Mouse (Mus musculus): ENCODE measurements around the gene Mapk1ip1l. TPM values are rescaled to one million over a fixed set of nuclear protein-coding genes. Genes with fewer than 3 reads are reported as not detected.

Gene Mapk1ip1l
- total RNA-seq (2014; fragmentation: Nextera tagmentation) (82.4 and 115 TPM in 2 replicates), total RNA-seq (2017) (46.1 and 59.3 TPM in 2 replicates)

GRCm38 (mm10) chr14:47297785-47298407 lies at the start of gene Mapk1ip1l:
Mapk1ip1l (plus strand) TSS chr14:47298266.
- peak; percentile 89 for ATAC-seq (replicated peaks; ENCODE audit: low FRiP score, low TSS enrichment, poor library complexity, severe bottlenecking)

- ATAC-seq (replicated peaks; ENCODE audit: low FRiP score, low TSS enrichment, poor library complexity, severe bottlenecking), result no peak
Measured at GRCm38 (mm10) chr14:47249839-47250238, 48.2 kb upstream of the Mapk1ip1l start.

DNA sequence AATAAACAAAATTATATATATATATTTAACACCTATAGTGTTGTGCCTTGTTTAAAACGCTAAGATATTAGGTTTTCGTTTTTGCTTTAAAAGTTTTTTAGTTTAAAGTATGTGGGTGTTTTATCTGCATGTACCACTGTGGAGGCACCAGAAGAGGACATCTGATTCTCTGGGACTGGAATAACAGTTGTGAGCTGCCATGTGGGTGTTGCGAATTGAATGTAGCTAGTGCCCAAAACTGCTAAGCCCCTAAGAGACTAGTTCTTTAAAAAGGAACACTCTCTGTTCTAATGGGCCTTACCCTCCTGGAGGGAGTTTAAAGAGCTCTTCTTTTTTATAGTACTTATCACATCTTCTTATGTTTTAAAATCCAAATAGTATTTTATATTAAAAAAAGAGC lies 33.2 kb upstream of the Mapk1ip1l start:
- ATAC-seq (replicated peaks; ENCODE audit: low FRiP score, low TSS enrichment, poor library complexity, severe bottlenecking), result no peak

- ATAC-seq (replicated peaks; ENCODE audit: low FRiP score, low TSS enrichment, poor library complexity, severe bottlenecking), result no peak
Measured at GRCm38 (mm10) chr14:47265829-47266228, 32.2 kb upstream of the Mapk1ip1l start.

GRCm38 (mm10) chr14:47269056-47269455 lies 29.0 kb upstream of the Mapk1ip1l start:
- ATAC-seq (replicated peaks; ENCODE audit: low FRiP score, low TSS enrichment, poor library complexity, severe bottlenecking), result no peak

- ATAC-seq (replicated peaks; ENCODE audit: low FRiP score, low TSS enrichment, poor library complexity, severe bottlenecking), result no peak
Measured at GRCm38 (mm10) chr14:47269706-47270105, 28.4 kb upstream of the Mapk1ip1l start.

DNA sequence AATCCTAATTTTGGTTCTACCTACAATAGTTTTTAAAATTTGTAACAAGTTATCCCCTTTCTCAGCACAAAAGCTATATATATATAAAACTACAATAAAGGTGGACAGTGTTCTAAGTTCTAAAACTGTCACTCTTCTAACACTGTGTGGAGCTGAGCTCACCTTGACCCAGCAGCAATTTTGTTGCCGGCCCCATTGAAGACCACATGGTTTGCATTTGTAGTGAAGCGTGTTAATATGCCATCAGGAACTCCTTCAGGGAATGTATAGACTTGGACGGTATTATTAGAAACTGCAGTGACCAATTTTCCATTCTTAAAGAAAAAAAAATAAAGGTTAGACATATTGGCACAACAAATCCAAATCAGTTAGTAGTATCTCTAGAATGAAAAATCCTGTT lies 24.3 kb upstream of the Mapk1ip1l start:
- ATAC-seq (replicated peaks; ENCODE audit: low FRiP score, low TSS enrichment, poor library complexity, severe bottlenecking), result no peak

DNA sequence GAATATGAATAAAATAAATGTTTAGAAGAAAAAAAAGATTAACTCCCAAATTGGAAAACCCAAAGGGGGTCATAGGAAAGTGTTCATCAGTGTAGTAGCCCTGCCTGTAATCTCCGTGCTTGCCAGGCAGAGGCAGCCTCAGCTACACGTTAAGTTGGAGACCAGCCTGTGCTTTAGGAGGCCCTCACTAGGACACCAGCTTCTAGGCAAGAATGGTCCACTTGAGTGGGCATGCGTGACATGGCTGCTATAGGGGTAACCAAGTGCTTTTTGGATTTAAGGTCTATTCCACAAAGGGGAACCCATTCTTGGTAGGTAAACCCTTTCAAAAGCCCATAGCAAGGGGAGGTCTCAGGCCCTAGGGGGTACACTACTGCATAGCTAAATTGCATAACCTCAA lies 22.6 kb upstream of the Mapk1ip1l start:
- ATAC-seq (replicated peaks; ENCODE audit: low FRiP score, low TSS enrichment, poor library complexity, severe bottlenecking), result peak; percentile 53

DNA sequence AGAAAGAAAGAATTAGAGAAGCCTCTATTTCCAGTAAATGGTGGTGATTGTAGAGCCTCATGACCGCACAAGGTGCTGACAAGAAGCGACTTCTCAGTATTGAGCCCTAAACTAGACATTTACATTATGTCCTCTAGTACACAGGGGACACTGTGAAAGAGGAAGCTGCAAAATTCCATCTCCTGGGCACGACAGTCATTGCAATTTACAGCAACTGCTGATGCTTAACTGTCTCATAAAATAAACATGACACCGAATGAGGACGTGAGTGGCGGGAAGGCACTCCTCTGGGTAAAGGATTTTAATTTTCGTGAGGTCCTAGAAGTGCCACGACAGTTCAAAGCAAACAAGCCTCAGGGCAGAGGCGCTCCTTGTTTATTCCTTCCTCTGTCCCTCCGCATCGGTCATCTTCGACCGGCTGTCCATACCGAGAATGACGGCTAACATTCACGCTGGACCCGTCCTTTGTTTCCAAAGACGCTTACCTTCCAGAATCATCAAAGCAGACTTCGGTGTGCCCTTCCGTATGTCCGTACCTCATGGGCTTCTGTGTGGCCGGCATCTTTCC lies 21.9 kb upstream of the Mapk1ip1l start:
- ATAC-seq (replicated peaks; ENCODE audit: low FRiP score, low TSS enrichment, poor library complexity, severe bottlenecking), result peak; percentile 45

GRCm38 (mm10) chr14:47276637-47277393 lies 21.3 kb upstream of the Mapk1ip1l start, which contains the start of the genes Wdhd1 and Socs4:
Wdhd1 (minus strand) TSS chr14:47276857.
Socs4 (plus strand) TSS chr14:47276931.
- ATAC-seq (replicated peaks; ENCODE audit: low FRiP score, low TSS enrichment, poor library complexity, severe bottlenecking), result peak; percentile 85

- no peak for ATAC-seq (replicated peaks; ENCODE audit: low FRiP score, low TSS enrichment, poor library complexity, severe bottlenecking)
Measured at GRCm38 (mm10) chr14:47279058-47279457, 19.0 kb upstream of the Mapk1ip1l start.

GRCm38 (mm10) chr14:47281535-47281934 lies 16.5 kb upstream of the Mapk1ip1l start:
- ATAC-seq (replicated peaks; ENCODE audit: low FRiP score, low TSS enrichment, poor library complexity, severe bottlenecking), result no peak

GRCm38 (mm10) chr14:47283568-47283967 lies 14.5 kb upstream of the Mapk1ip1l start:
- no peak for ATAC-seq (replicated peaks; ENCODE audit: low FRiP score, low TSS enrichment, poor library complexity, severe bottlenecking)

DNA sequence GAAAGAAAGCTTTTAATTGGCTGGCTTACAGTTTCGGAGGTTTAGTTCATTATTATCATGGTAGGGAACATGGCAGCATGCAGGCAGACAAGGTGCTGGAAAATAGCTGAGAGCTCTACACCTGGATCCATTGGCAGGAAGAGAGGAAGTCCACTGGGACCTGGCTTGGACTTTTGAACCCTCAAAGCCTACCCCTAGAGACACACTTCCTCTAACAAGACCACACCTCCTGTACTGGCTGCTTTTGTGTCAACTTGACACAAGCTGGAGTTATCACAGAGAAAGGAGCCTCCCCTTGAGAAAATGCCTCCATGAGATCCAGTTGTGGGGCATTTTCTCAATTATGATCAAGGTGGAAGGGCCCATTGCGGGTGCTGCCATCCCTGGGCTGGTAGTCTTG lies 12.8 kb upstream of the Mapk1ip1l start:
- no peak for ATAC-seq (replicated peaks; ENCODE audit: low FRiP score, low TSS enrichment, poor library complexity, severe bottlenecking)

DNA sequence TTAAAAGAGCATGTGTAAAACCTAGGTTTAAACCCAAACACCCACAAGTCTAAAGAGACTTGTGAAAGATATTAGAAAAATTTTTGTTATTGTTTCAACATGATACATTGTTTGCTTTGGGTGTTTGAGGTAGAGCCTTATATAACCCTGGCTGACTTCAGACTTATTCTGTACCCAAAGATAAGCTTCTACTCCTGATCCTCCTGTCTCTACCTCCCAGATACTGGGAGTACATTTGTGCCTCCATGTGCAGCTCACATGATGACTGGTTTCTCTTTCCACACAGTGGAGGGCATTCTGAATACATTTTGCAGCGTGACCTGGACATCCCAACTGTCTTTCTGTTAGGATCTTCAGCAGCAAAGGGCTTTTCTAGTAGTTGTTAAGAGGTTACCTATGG lies 11.9 kb upstream of the Mapk1ip1l start:
- peak; percentile 86 for ATAC-seq (replicated peaks; ENCODE audit: low FRiP score, low TSS enrichment, poor library complexity, severe bottlenecking)

- peak; percentile 68; the same call in 1 of the 2 replicates for ATAC-seq (replicated peaks; ENCODE audit: low FRiP score, low TSS enrichment, poor library complexity, severe bottlenecking)
Measured at GRCm38 (mm10) chr14:47287021-47287420, 11.0 kb upstream of the Mapk1ip1l start.

DNA sequence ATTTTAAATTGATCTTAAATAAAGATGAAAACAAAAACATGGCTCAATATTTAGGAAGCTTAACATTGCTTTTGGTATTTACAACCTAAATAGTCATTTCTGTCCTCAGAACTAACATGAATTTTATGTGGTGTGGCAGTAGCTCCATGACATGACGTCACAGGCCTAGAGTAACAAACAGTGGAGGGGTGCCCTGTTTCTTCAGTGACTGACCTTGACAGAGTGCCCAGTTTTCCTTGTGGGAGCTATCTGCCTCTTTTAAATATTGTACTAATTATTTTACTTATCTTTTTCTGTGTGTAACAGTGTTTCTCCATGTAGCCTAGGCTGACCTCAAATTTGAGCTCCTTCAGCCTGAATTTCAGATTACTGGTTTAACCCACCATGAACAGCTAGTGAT lies 6.3 kb upstream of the Mapk1ip1l start:
- ATAC-seq (replicated peaks; ENCODE audit: low FRiP score, low TSS enrichment, poor library complexity, severe bottlenecking), result no peak

GRCm38 (mm10) chr14:47294136-47294535 lies 3.9 kb upstream of the Mapk1ip1l start:
- no peak for ATAC-seq (replicated peaks; ENCODE audit: low FRiP score, low TSS enrichment, poor library complexity, severe bottlenecking)

GRCm38 (mm10) chr14:47296232-47296631 lies 1.8 kb upstream of the Mapk1ip1l start:
- ATAC-seq (replicated peaks; ENCODE audit: low FRiP score, low TSS enrichment, poor library complexity, severe bottlenecking), result no peak

- no peak for ATAC-seq (replicated peaks; ENCODE audit: low FRiP score, low TSS enrichment, poor library complexity, severe bottlenecking)
Measured at GRCm38 (mm10) chr14:47298408-47298792, 334 bp downstream of the Mapk1ip1l start.

Measured in megakaryocyte-erythroid progenitor cell, adult 5-6 weeks (primary cell).